Mouse (Mus musculus): ENCODE measurements at regions not wholly inside any gene's neighbourhood (a gene's known extent, or its start where the extent isn't known, plus 50 kb on each side); places are given as distances from the start of the nearest gene placed in this dataset.
A peak's percentile ranks its signal among the peaks of the same experiment; 100 is the strongest.

- no peak for ATAC-seq
- H3K27ac ChIP-seq (ENCODE audit: low read length): no peak overlapping the region
- WGBS: 81% methylated on average over 6 of the region's 6 CpGs
- no peaks in the 10 kb centered on the region for H3K9me3 ChIP-seq (ENCODE audit: control insufficient read depth, low read length)
- H3K27me3 ChIP-seq (replicated peaks; ENCODE audit: control insufficient read depth, insufficient read depth, low read length): no peaks in the 10 kb centered on the region
- no peaks in the 10 kb centered on the region for H3K36me3 ChIP-seq (ENCODE audit: control insufficient read depth, insufficient read depth, low read length)
- no peak overlapping the region for H3K4me3 ChIP-seq (ENCODE audit: low read length)
- H3K4me2 ChIP-seq (ENCODE audit: low read depth, low read length): no peak overlapping the region
- no peak overlapping the region for H3K9ac ChIP-seq (ENCODE audit: low read depth, low read length)
- H3K4me1 ChIP-seq (ENCODE audit: control insufficient read depth, insufficient read depth, low read length): no peaks in the 10 kb centered on the region
Observed at GRCm38 (mm10) chr10:96502736-96503135, 114.1 kb upstream of the Btg1 start.

GRCm38 (mm10) chr10:96504340-96504739 is 112.5 kb upstream of the Btg1 start:
- H3K9ac ChIP-seq (ENCODE audit: low read depth, low read length): no peak overlapping the region
- WGBS: 80% methylated on average over 8 of the region's 8 CpGs
- no peaks in the 10 kb centered on the region for H3K36me3 ChIP-seq (ENCODE audit: control insufficient read depth, insufficient read depth, low read length)
- H3K4me1 ChIP-seq (ENCODE audit: control insufficient read depth, insufficient read depth, low read length): no peaks in the 10 kb centered on the region
- no peak for ATAC-seq
- no peak overlapping the region for H3K4me2 ChIP-seq (ENCODE audit: low read depth, low read length)
- no peak overlapping the region for H3K27ac ChIP-seq (ENCODE audit: low read length)
- no peak overlapping the region for H3K4me3 ChIP-seq (ENCODE audit: low read length)
- no peaks in the 10 kb centered on the region for H3K27me3 ChIP-seq (replicated peaks; ENCODE audit: control insufficient read depth, insufficient read depth, low read length)
- no peaks in the 10 kb centered on the region for H3K9me3 ChIP-seq (ENCODE audit: control insufficient read depth, low read length)

GRCm38 (mm10) chr10:96515164-96515922 is 101.5 kb upstream of the Btg1 start:
- Histone ChIP-seq H3K9me3 (ENCODE audit: control insufficient read depth, low read length) (no peaks in the 10 kb centered on the region), H3K27ac (ENCODE audit: low read length) (no peak overlapping the region), H3K9ac (ENCODE audit: low read depth, low read length) (no peak overlapping the region), H3K4me1 (ENCODE audit: control insufficient read depth, insufficient read depth, low read length) (0 out of 2 replicates have a peak, but pooled peaks cover 3% of the 10 kb centered on the region), H3K36me3 (ENCODE audit: control insufficient read depth, insufficient read depth, low read length) (no peaks in the 10 kb centered on the region), H3K4me3 (ENCODE audit: low read length) (no peak overlapping the region), H3K4me2 (ENCODE audit: low read depth, low read length) (no peak overlapping the region), H3K27me3 (replicated peaks; ENCODE audit: control insufficient read depth, insufficient read depth, low read length) (no peaks in the 10 kb centered on the region)
- 52% methylated on average over 10 of the region's 10 CpGs for WGBS
- peak; percentile 94 for ATAC-seq

GRCm38 (mm10) chr10:96515923-96516258 is 100.9 kb upstream of the Btg1 start:
- Histone ChIP-seq H3K9me3 (ENCODE audit: control insufficient read depth, low read length) (no peaks in the 10 kb centered on the region), H3K4me1 (ENCODE audit: control insufficient read depth, insufficient read depth, low read length) (peaks cover 3% of the 10 kb centered on the region; the same call in 1 of the 2 replicates), H3K9ac (ENCODE audit: low read depth, low read length) (no peak overlapping the region), H3K4me2 (ENCODE audit: low read depth, low read length) (no peak overlapping the region), H3K27ac (ENCODE audit: low read length) (no peak overlapping the region), H3K36me3 (ENCODE audit: control insufficient read depth, insufficient read depth, low read length) (no peaks in the 10 kb centered on the region), H3K27me3 (replicated peaks; ENCODE audit: control insufficient read depth, insufficient read depth, low read length) (no peaks in the 10 kb centered on the region), H3K4me3 (ENCODE audit: low read length) (no peak overlapping the region)
- peak; percentile 52 for ATAC-seq
- WGBS: 71% methylated on average over 2 of the region's 2 CpGs

- Histone ChIP-seq H3K27ac (ENCODE audit: low read length) (no peak overlapping the region), H3K27me3 (replicated peaks; ENCODE audit: control insufficient read depth, insufficient read depth, low read length) (no peaks in the 10 kb centered on the region), H3K36me3 (ENCODE audit: control insufficient read depth, insufficient read depth, low read length) (no peaks in the 10 kb centered on the region), H3K9ac (ENCODE audit: low read depth, low read length) (no peak overlapping the region), H3K4me1 (ENCODE audit: control insufficient read depth, insufficient read depth, low read length) (peaks cover 6% of the 10 kb centered on the region; the same call in 1 of the 2 replicates), H3K4me3 (ENCODE audit: low read length) (no peak overlapping the region), H3K4me2 (ENCODE audit: low read depth, low read length) (no peak overlapping the region), H3K9me3 (ENCODE audit: control insufficient read depth, low read length) (peaks cover 3% of the 10 kb centered on the region; the same call in 1 of the 2 replicates)
- 82% methylated on average over 3 of the region's 3 CpGs for WGBS
- no peak for ATAC-seq
Observed at GRCm38 (mm10) chr10:96519411-96519810, 97.4 kb upstream of the Btg1 start.

- no peak for ATAC-seq
- 79% methylated on average over 8 of the region's 8 CpGs for WGBS
Observed at GRCm38 (mm10) chr10:96520995-96521760, 95.6 kb upstream of the Btg1 start.

GRCm38 (mm10) chr10:96523967-96524801 is 92.6 kb upstream of the Btg1 start:
- WGBS: 46% methylated on average over 20 of the region's 20 CpGs
- Histone ChIP-seq H3K36me3 (ENCODE audit: control insufficient read depth, insufficient read depth, low read length) (no peaks in the 10 kb centered on the region), H3K4me2 (ENCODE audit: low read depth, low read length) (no peak overlapping the region), H3K9me3 (ENCODE audit: control insufficient read depth, low read length) (peaks cover 3% of the 10 kb centered on the region; the same call in 1 of the 2 replicates), H3K4me1 (ENCODE audit: control insufficient read depth, insufficient read depth, low read length) (peaks cover 3% of the 10 kb centered on the region; the same call in 1 of the 2 replicates), H3K27me3 (replicated peaks; ENCODE audit: control insufficient read depth, insufficient read depth, low read length) (no peaks in the 10 kb centered on the region), H3K9ac (ENCODE audit: low read depth, low read length) (no peak overlapping the region), H3K27ac (ENCODE audit: low read length) (no peak overlapping the region; the same call in 1 of the 2 replicates), H3K4me3 (ENCODE audit: low read length) (no peak overlapping the region)
- no peak for ATAC-seq

More at GRCm38 (mm10) chr10:96520995-96521760, 95.6 kb upstream of the Btg1 start:
- Histone ChIP-seq H3K9me3 (ENCODE audit: control insufficient read depth, low read length) (peaks cover 3% of the 10 kb centered on the region; the same call in 1 of the 2 replicates), H3K27ac (ENCODE audit: low read length) (no peak overlapping the region), H3K4me1 (ENCODE audit: control insufficient read depth, insufficient read depth, low read length) (peaks cover 3% of the 10 kb centered on the region; the same call in 1 of the 2 replicates), H3K9ac (ENCODE audit: low read depth, low read length) (no peak overlapping the region), H3K27me3 (replicated peaks; ENCODE audit: control insufficient read depth, insufficient read depth, low read length) (no peaks in the 10 kb centered on the region), H3K4me3 (ENCODE audit: low read length) (no peak overlapping the region), H3K4me2 (ENCODE audit: low read depth, low read length) (no peak overlapping the region), H3K36me3 (ENCODE audit: control insufficient read depth, insufficient read depth, low read length) (no peaks in the 10 kb centered on the region)

- 72% methylated on average over 3 of the region's 3 CpGs for WGBS
- Histone ChIP-seq H3K4me3 (ENCODE audit: low read length) (no peak overlapping the region), H3K4me2 (ENCODE audit: low read depth, low read length) (no peak overlapping the region), H3K36me3 (ENCODE audit: control insufficient read depth, insufficient read depth, low read length) (no peaks in the 10 kb centered on the region), H3K27me3 (replicated peaks; ENCODE audit: control insufficient read depth, insufficient read depth, low read length) (no peaks in the 10 kb centered on the region), H3K4me1 (ENCODE audit: control insufficient read depth, insufficient read depth, low read length) (0 out of 2 replicates have a peak, but pooled peaks cover 3% of the 10 kb centered on the region), H3K9me3 (ENCODE audit: control insufficient read depth, low read length) (no peaks in the 10 kb centered on the region), H3K27ac (ENCODE audit: low read length) (no peak overlapping the region), H3K9ac (ENCODE audit: low read depth, low read length) (no peak overlapping the region)
- peak; percentile 66 for ATAC-seq
Observed at GRCm38 (mm10) chr10:96527864-96528263, 88.9 kb upstream of the Btg1 start.

All from intestine, embryonic 16.5 days (tissue).